Mouse (Mus musculus) megakaryocyte, embryonic 14.5 days (primary cell): ENCODE measurements around the gene Masp2.

Source experiments
- FLI1 ChIP-seq: IDR thresholded peaks from 2 replicates; pipeline ENCODE4 v1.6.1; 2012; ENCODE audit warnings: low read length, inconsistent platforms, mixed read lengths
- GATA1 ChIP-seq: IDR thresholded peaks from 3 replicates; pipeline ENCODE4 v1.6.1; 2012; ENCODE audit warnings: mixed read lengths, low read length, inconsistent platforms, borderline replicate concordance

GRCm38 (mm10) chr4:148627246-148627645 is 24.9 kb downstream of the Masp2 start:
- TF ChIP-seq GATA1, result no peak
- TF ChIP-seq FLI1, result no peak
